Mouse (Mus musculus) CH12F3 (cell line): ENCODE measurements at regions not wholly inside any gene's neighbourhood (a gene's known extent, or its start where the extent isn't known, plus 50 kb on each side); places are given as distances from the start of the nearest gene placed in this dataset.
"Not testable (repeated sequence)": the region's sequence is repeated elsewhere in the genome, so short reads cannot be mapped to it uniquely, and the experiment has no call there.

Experiments used
- in situ Hi-C: fragments of 300-500 bp; cut with MboI; formaldehyde crosslinking; loops from 2 replicates; pipeline ENCODE4 v1.14.3; 2020; ENCODE audit warnings: low sequenced_read_pairs

GRCm38 (mm10) chr13:115911524-115912459 lies 397.7 kb downstream of the Isl1 start:
- in situ Hi-C loops: no loop called here

GRCm38 (mm10) chr13:115910866-115911449 lies 398.5 kb downstream of the Isl1 start:
- in situ Hi-C loops: no loop called here

- in situ Hi-C loops: no loop called here
Measured at GRCm38 (mm10) chr13:115880616-115881015, 428.9 kb downstream of the Isl1 start.

GRCm38 (mm10) chr13:115860480-115860879 lies 449.0 kb downstream of the Isl1 start:
- in situ Hi-C loops: no loop called here

- in situ Hi-C loops: no loop called here
Measured at GRCm38 (mm10) chr13:115856632-115857031, 452.9 kb downstream of the Isl1 start.

- in situ Hi-C loops: no loop called here
Measured at GRCm38 (mm10) chr13:115852689-115853356, 456.7 kb downstream of the Isl1 start.

- in situ Hi-C loops: no loop called here
Measured at GRCm38 (mm10) chr13:115843121-115843520, 466.4 kb downstream of the Isl1 start.

GRCm38 (mm10) chr13:115836203-115836768 lies 473.2 kb downstream of the Isl1 start:
- in situ Hi-C loops: no loop called here

GRCm38 (mm10) chr13:115825191-115825590 lies 484.3 kb downstream of the Isl1 start:
- in situ Hi-C loops: no loop called here

GRCm38 (mm10) chr13:115822527-115822926 lies 487.0 kb downstream of the Isl1 start:
- in situ Hi-C loops: no loop called here

- in situ Hi-C loops: no loop called here
Measured at GRCm38 (mm10) chr13:115814211-115814610, 495.3 kb downstream of the Isl1 start.

GRCm38 (mm10) chr13:115799294-115799693 lies 510.2 kb downstream of the Isl1 start:
- in situ Hi-C loops: no loop called here

GRCm38 (mm10) chr13:115751271-115751670 lies 558.2 kb downstream of the Isl1 start:
- in situ Hi-C loops: no loop called here

- in situ Hi-C loops: not testable (repeated sequence)
Measured at GRCm38 (mm10) chr13:115742080-115742479, 567.4 kb downstream of the Isl1 start.

- in situ Hi-C loops: no loop called here
Measured at GRCm38 (mm10) chr13:115727986-115728385, 581.5 kb downstream of the Isl1 start.

GRCm38 (mm10) chr13:115725356-115725952 lies 584.0 kb downstream of the Isl1 start:
- in situ Hi-C loops: no loop called here

- in situ Hi-C loops: no loop called here
Measured at GRCm38 (mm10) chr13:115719276-115719675, 590.2 kb downstream of the Isl1 start.

GRCm38 (mm10) chr13:115718859-115719258 lies 590.6 kb downstream of the Isl1 start:
- in situ Hi-C loops: no loop called here

GRCm38 (mm10) chr13:115696197-115696596 lies 594.4 kb upstream of the Itga1 start:
- in situ Hi-C loops: no loop called here

- in situ Hi-C loops: no loop called here
Measured at GRCm38 (mm10) chr13:115687426-115687825, 585.7 kb upstream of the Itga1 start.

- in situ Hi-C loops: no loop called here
Measured at GRCm38 (mm10) chr13:115679591-115679990, 577.8 kb upstream of the Itga1 start.
